Mouse (Mus musculus): ENCODE results near the gene Chrm5. TPM values are rescaled to one million over a fixed set of nuclear protein-coding genes. Genes with fewer than 3 reads are reported as not detected.

The Chrm5 gene
- polyA plus RNA-seq, 1 experiment from 2014 or later: not detected

- Histone ChIP-seq H3K4me3 (ENCODE audit: low read length) (no peak overlapping the region), H3K4me1 (ENCODE audit: control insufficient read depth, insufficient read depth, low read length) (no peaks in the 10 kb centered on the region), H3K27me3 (replicated peaks; ENCODE audit: control insufficient read depth, insufficient read depth, low read length) (no peaks in the 10 kb centered on the region), H3K9me3 (ENCODE audit: control insufficient read depth, low read length) (no peaks in the 10 kb centered on the region), H3K36me3 (ENCODE audit: control insufficient read depth, insufficient read depth, low read length) (no peaks in the 10 kb centered on the region), H3K4me2 (ENCODE audit: low read depth, low read length) (no peak overlapping the region), H3K9ac (ENCODE audit: low read depth, low read length) (no peak overlapping the region), H3K27ac (ENCODE audit: low read length) (no peak overlapping the region)
- no peak for ATAC-seq
- 78% methylated on average over 5 of the region's 5 CpGs for WGBS
Measured at GRCm38 (mm10) chr2:112506841-112507435, 26.4 kb upstream of the Chrm5 start.

GRCm38 (mm10) chr2:112503978-112504377 lies 23.4 kb upstream of the Chrm5 start:
- no peak overlapping the region for H3K9ac ChIP-seq (ENCODE audit: low read depth, low read length)
- WGBS: 78% methylated on average over 6 of the region's 6 CpGs
- no peaks in the 10 kb centered on the region for H3K36me3 ChIP-seq (ENCODE audit: control insufficient read depth, insufficient read depth, low read length)
- ATAC-seq: no peak
- H3K4me2 ChIP-seq (ENCODE audit: low read depth, low read length): no peak overlapping the region
- no peaks in the 10 kb centered on the region for H3K9me3 ChIP-seq (ENCODE audit: control insufficient read depth, low read length)
- 0 out of 2 replicates have a peak, but pooled peaks cover 3% of the 10 kb centered on the region for H3K4me1 ChIP-seq (ENCODE audit: control insufficient read depth, insufficient read depth, low read length)
- H3K27me3 ChIP-seq (replicated peaks; ENCODE audit: control insufficient read depth, insufficient read depth, low read length): no peaks in the 10 kb centered on the region
- no peak overlapping the region for H3K4me3 ChIP-seq (ENCODE audit: low read length)
- no peak overlapping the region for H3K27ac ChIP-seq (ENCODE audit: low read length)

- Histone ChIP-seq H3K9me3 (ENCODE audit: control insufficient read depth, low read length) (no peaks in the 10 kb centered on the region), H3K27me3 (replicated peaks; ENCODE audit: control insufficient read depth, insufficient read depth, low read length) (no peaks in the 10 kb centered on the region), H3K27ac (ENCODE audit: low read length) (no peak overlapping the region), H3K36me3 (ENCODE audit: control insufficient read depth, insufficient read depth, low read length) (no peaks in the 10 kb centered on the region), H3K4me2 (ENCODE audit: low read depth, low read length) (no peak overlapping the region), H3K9ac (ENCODE audit: low read depth, low read length) (no peak overlapping the region), H3K4me1 (ENCODE audit: control insufficient read depth, insufficient read depth, low read length) (0 out of 2 replicates have a peak, but pooled peaks cover 3% of the 10 kb centered on the region), H3K4me3 (ENCODE audit: low read length) (no peak overlapping the region)
- WGBS: 5% methylated on average over 6 of the region's 6 CpGs
- ATAC-seq: peak; percentile 91
Measured at GRCm38 (mm10) chr2:112501209-112501608, 20.6 kb upstream of the Chrm5 start.

- Histone ChIP-seq H3K27me3 (replicated peaks; ENCODE audit: control insufficient read depth, insufficient read depth, low read length) (no peaks in the 10 kb centered on the region), H3K9me3 (ENCODE audit: control insufficient read depth, low read length) (no peaks in the 10 kb centered on the region), H3K27ac (ENCODE audit: low read length) (no peak overlapping the region), H3K36me3 (ENCODE audit: control insufficient read depth, insufficient read depth, low read length) (no peaks in the 10 kb centered on the region), H3K4me3 (ENCODE audit: low read length) (no peak overlapping the region), H3K9ac (ENCODE audit: low read depth, low read length) (no peak overlapping the region), H3K4me2 (ENCODE audit: low read depth, low read length) (no peak overlapping the region), H3K4me1 (ENCODE audit: control insufficient read depth, insufficient read depth, low read length) (peaks cover 8% of the 10 kb centered on the region; the same call in 1 of the 2 replicates)
- ATAC-seq: no peak
- WGBS: 68% methylated on average over 7 of the region's 7 CpGs
Measured at GRCm38 (mm10) chr2:112497851-112498250, 17.3 kb upstream of the Chrm5 start.

GRCm38 (mm10) chr2:112493539-112494260 lies 13.1 kb upstream of the Chrm5 start:
- H3K4me1 ChIP-seq (ENCODE audit: control insufficient read depth, insufficient read depth, low read length): peaks cover 9% of the 10 kb centered on the region; the same call in 1 of the 2 replicates
- peak; percentile 8 for ATAC-seq
- WGBS: 36% methylated on average over 11 of the region's 11 CpGs

GRCm38 (mm10) chr2:112492856-112493538 lies 12.4 kb upstream of the Chrm5 start, which contains the start of gene Aven:
Gene Aven, plus strand, starts transcription at chr2:112492964.
- H3K9me3 ChIP-seq (ENCODE audit: control insufficient read depth, low read length): no peaks in the 10 kb centered on the region
- H3K27me3 ChIP-seq (replicated peaks; ENCODE audit: control insufficient read depth, insufficient read depth, low read length): no peaks in the 10 kb centered on the region
- peak within 1 kb of the TSS; percentile 86 for H3K4me2 ChIP-seq (ENCODE audit: low read depth, low read length)
- H3K9ac ChIP-seq (ENCODE audit: low read depth, low read length): peak within 1 kb of the TSS; percentile 100
- ATAC-seq: peak; percentile 97
- H3K4me1 ChIP-seq (ENCODE audit: control insufficient read depth, insufficient read depth, low read length): peaks cover 9% of the 10 kb centered on the region; the same call in 1 of the 2 replicates
- no peaks in the 10 kb centered on the region for H3K36me3 ChIP-seq (ENCODE audit: control insufficient read depth, insufficient read depth, low read length)
- peak within 1 kb of the TSS; percentile 84 for H3K4me3 ChIP-seq (ENCODE audit: low read length)
- H3K27ac ChIP-seq (ENCODE audit: low read length): peak within 1 kb of the TSS; percentile 99
- WGBS: under 1% methylated on average over 74 of the region's 87 CpGs

More at GRCm38 (mm10) chr2:112493539-112494260, 13.1 kb upstream of the Chrm5 start:
- Histone ChIP-seq H3K27me3 (replicated peaks; ENCODE audit: control insufficient read depth, insufficient read depth, low read length) (no peaks in the 10 kb centered on the region), H3K4me2 (ENCODE audit: low read depth, low read length) (peak overlapping the region; percentile 86), H3K36me3 (ENCODE audit: control insufficient read depth, insufficient read depth, low read length) (no peaks in the 10 kb centered on the region), H3K9me3 (ENCODE audit: control insufficient read depth, low read length) (no peaks in the 10 kb centered on the region), H3K27ac (ENCODE audit: low read length) (peak overlapping the region; percentile 99), H3K4me3 (ENCODE audit: low read length) (peak overlapping the region; percentile 84), H3K9ac (ENCODE audit: low read depth, low read length) (peak overlapping the region; percentile 100)

- H3K4me3 ChIP-seq (ENCODE audit: low read length): peak overlapping the region; percentile 84
- no peaks in the 10 kb centered on the region for H3K27me3 ChIP-seq (replicated peaks; ENCODE audit: control insufficient read depth, insufficient read depth, low read length)
- peak overlapping the region; percentile 99 for H3K27ac ChIP-seq (ENCODE audit: low read length)
- H3K4me1 ChIP-seq (ENCODE audit: control insufficient read depth, insufficient read depth, low read length): peaks cover 9% of the 10 kb centered on the region; the same call in 1 of the 2 replicates
- peak overlapping the region; percentile 100 for H3K9ac ChIP-seq (ENCODE audit: low read depth, low read length)
- peak overlapping the region; percentile 86 for H3K4me2 ChIP-seq (ENCODE audit: low read depth, low read length)
- H3K36me3 ChIP-seq (ENCODE audit: control insufficient read depth, insufficient read depth, low read length): no peaks in the 10 kb centered on the region
- WGBS: 6% methylated on average over 9 of the region's 9 CpGs
- no peaks in the 10 kb centered on the region for H3K9me3 ChIP-seq (ENCODE audit: control insufficient read depth, low read length)
- peak; percentile 27 for ATAC-seq
Measured at GRCm38 (mm10) chr2:112492431-112492855, 11.9 kb upstream of the Chrm5 start.

- H3K9me3 ChIP-seq (ENCODE audit: control insufficient read depth, low read length): no peaks in the 10 kb centered on the region
- no peak overlapping the region for H3K4me2 ChIP-seq (ENCODE audit: low read depth, low read length)
- ATAC-seq: no peak
- no peak overlapping the region for H3K27ac ChIP-seq (ENCODE audit: low read length)
- no peak overlapping the region for H3K4me3 ChIP-seq (ENCODE audit: low read length)
- H3K4me1 ChIP-seq (ENCODE audit: control insufficient read depth, insufficient read depth, low read length): peaks cover 9% of the 10 kb centered on the region; the same call in 1 of the 2 replicates
- no peaks in the 10 kb centered on the region for H3K27me3 ChIP-seq (replicated peaks; ENCODE audit: control insufficient read depth, insufficient read depth, low read length)
- H3K36me3 ChIP-seq (ENCODE audit: control insufficient read depth, insufficient read depth, low read length): no peaks in the 10 kb centered on the region
- H3K9ac ChIP-seq (ENCODE audit: low read depth, low read length): no peak overlapping the region
- WGBS: 63% methylated on average over 5 of the region's 5 CpGs
Measured at GRCm38 (mm10) chr2:112491629-112492028, 11.1 kb upstream of the Chrm5 start.
